Mouse (Mus musculus) liver, postnatal 0 days (tissue): ENCODE measurements around the gene Anapc5. TPM values are rescaled to one million over a fixed set of nuclear protein-coding genes. Genes with fewer than 3 reads are reported as not detected.

Source experiments
- ATAC-seq: fragments of 200-750 bp; cut with Nextera tagmentation; 2 replicates; pipeline ENCODE4 v1.8.0; 2017; ENCODE audit warnings: mild to moderate bottlenecking, moderate library complexity
- DNase-seq: peaks from one replicate; pipeline ENCODE4 v3.0.0-alpha.2; 2016
- H3K27ac ChIP-seq: fragments of 300-500 bp; sonication (generic); 2 replicates; pipeline ENCODE4 v1.5.1; 2014; ENCODE audit warnings: antibody characterized with exemption, moderate library complexity, mild to moderate bottlenecking, low read depth
- H3K27me3 ChIP-seq: fragments of 300-500 bp; sonication (generic); 2 replicates; pipeline ENCODE4 v1.6.1; 2014; ENCODE audit warnings: low read length, control low read depth, mixed read lengths; ENCODE audit not compliant: insufficient read depth
- H3K36me3 ChIP-seq: fragments of 300-500 bp; sonication (generic); replicated peaks from 2 replicates; pipeline ENCODE4 v1.6.1; 2014; ENCODE audit warnings: mild to moderate bottlenecking, control low read depth, low read length, moderate library complexity, mixed read lengths; ENCODE audit not compliant: insufficient read depth
- H3K4me1 ChIP-seq: fragments of 300-500 bp; sonication (generic); 2 replicates; pipeline ENCODE4 v1.6.1; 2014; ENCODE audit warnings: antibody characterized with exemption, mild to moderate bottlenecking, control low read depth; ENCODE audit not compliant: insufficient read depth
- H3K4me2 ChIP-seq: fragments of 300-500 bp; sonication (generic); 2 replicates; pipeline ENCODE4 v1.6.1; 2014; ENCODE audit warnings: low read depth, mild to moderate bottlenecking, low read length, moderate library complexity, mixed read lengths
- H3K4me3 ChIP-seq: fragments of 300-500 bp; sonication (generic); 2 replicates; pipeline ENCODE4 v1.5.1; 2014; ENCODE audit warnings: low read depth, low read length
- H3K9ac ChIP-seq: fragments of 300-500 bp; sonication (generic); replicated peaks from 2 replicates; pipeline ENCODE4 v1.6.1; 2014; ENCODE audit warnings: mild to moderate bottlenecking, moderate library complexity
- H3K9me3 ChIP-seq: fragments of 300-500 bp; sonication (generic); 2 replicates; pipeline ENCODE4 v1.6.1; 2016; ENCODE audit warnings: mild to moderate bottlenecking, control low read depth, low read length, mixed read lengths
- CTCF ChIP-seq: sonication (generic); IDR thresholded peaks from 2 replicates; pipeline ENCODE4 v1.5.1; 2016; ENCODE audit warnings: antibody characterized with exemption, low read depth
- EP300 ChIP-seq: IDR thresholded peaks from 2 replicates; pipeline ENCODE4 v1.6.1; 2016; ENCODE audit warnings: antibody characterized with exemption, low read depth, mild to moderate bottlenecking
- WGBS: fragments of 180-500 bp; shearing (Covaris S2); extraction: QIAGEN DNeasy Blood & Tissue Kit; methylation state at CpG from one replicate; pipeline ENCODE4 v1.1.7; 2014; ENCODE audit not compliant: insufficient replicate concordance; 5-methylcytosine and 5-hydroxymethylcytosine counted together
- polyA plus RNA-seq: library from polyadenylated mRNA; unstranded; fragments of >200 nt; fragmentation: Nextera tagmentation; extraction: Ambion mirVana; gene quantifications from 2 replicates; pipeline ENCODE4 v1.2.1, GENCODE M21; 2015

The Anapc5 gene
- polyA plus RNA-seq, 1 experiment from 2014 or later: 117 TPM

- no peaks in the 10 kb centered on the region for H3K27me3 ChIP-seq
- WGBS: 86% methylated on average over 19 of the region's 19 CpGs
These were observed 40.2 kb downstream of the Anapc5 start for GRCm38 (mm10) chr5:122780791-122781432.

GRCm38 (mm10) chr5:122779277-122779834 lies 41.8 kb downstream of the Anapc5 start, which contains the start of gene Camkk2:
Gene Camkk2, minus strand, starts transcription at chr5:122779409.
- Histone ChIP-seq H3K4me1 (peaks cover 22% of the 10 kb centered on the region), H3K9me3 (no peaks in the 10 kb centered on the region), H3K36me3 (no peaks in the 10 kb centered on the region), H3K4me3 (peak within 1 kb of the TSS; percentile 92), H3K4me2 (peak within 1 kb of the TSS; percentile 97), H3K27me3 (no peaks in the 10 kb centered on the region), H3K9ac (peak within 1 kb of the TSS; percentile 97), H3K27ac (peak within 1 kb of the TSS; percentile 86)
- ATAC-seq: peak; percentile 87
- TF ChIP-seq EP300: no peak
- TF ChIP-seq CTCF: no peak
- WGBS: 0% methylated on average over 34 of the region's 63 CpGs
- DNase-seq: peak; percentile 87

More at GRCm38 (mm10) chr5:122780791-122781432, 40.2 kb downstream of the Anapc5 start:
- Histone ChIP-seq H3K9me3 (no peaks in the 10 kb centered on the region), H3K4me2 (no peak overlapping the region), H3K9ac (no peak overlapping the region), H3K4me1 (peaks cover 9% of the 10 kb centered on the region; the same call in 1 of the 2 replicates), H3K27ac (no peak overlapping the region), H3K36me3 (no peaks in the 10 kb centered on the region), H3K4me3 (no peak overlapping the region)
- no peak for DNase-seq
- peak; percentile 44 for TF ChIP-seq CTCF
- TF ChIP-seq EP300: no peak
- ATAC-seq: no peak

- DNase-seq (peak; percentile 57), ATAC-seq (peak; percentile 53)
- peak overlapping the region; percentile 86 for H3K27ac ChIP-seq
- H3K4me2 ChIP-seq: peak overlapping the region; percentile 97
- H3K27me3 ChIP-seq: no peaks in the 10 kb centered on the region
- no peaks in the 10 kb centered on the region for H3K36me3 ChIP-seq
- no peaks in the 10 kb centered on the region for H3K9me3 ChIP-seq
- TF ChIP-seq EP300: no peak
- TF ChIP-seq CTCF: no peak
- 2% methylated on average over 38 of the region's 55 CpGs for WGBS
- peak overlapping the region; percentile 92 for H3K4me3 ChIP-seq
- H3K9ac ChIP-seq: peak overlapping the region; percentile 97
- peaks cover 22% of the 10 kb centered on the region for H3K4me1 ChIP-seq
These were observed 42.6 kb downstream of the Anapc5 start for GRCm38 (mm10) chr5:122778231-122779226.

- no peak for ATAC-seq
- peaks cover 22% of the 10 kb centered on the region for H3K4me1 ChIP-seq
These were observed 43.8 kb downstream of the Anapc5 start for GRCm38 (mm10) chr5:122777322-122777721.

GRCm38 (mm10) chr5:122775646-122776286 lies 45.4 kb downstream of the Anapc5 start:
- H3K4me1 ChIP-seq: peaks cover 27% of the 10 kb centered on the region
- ATAC-seq (no peak), DNase-seq (no peak)
- H3K27me3 ChIP-seq: no peaks in the 10 kb centered on the region
- H3K4me2 ChIP-seq: peak overlapping the region; percentile 47
- WGBS: 72% methylated on average over 14 of the region's 14 CpGs
- TF ChIP-seq CTCF: no peak
- TF ChIP-seq EP300: no peak
- H3K9me3 ChIP-seq: no peaks in the 10 kb centered on the region
- no peak overlapping the region for H3K4me3 ChIP-seq
- H3K9ac ChIP-seq: no peak overlapping the region
- H3K27ac ChIP-seq: peak overlapping the region; percentile 1; the same call in 1 of the 2 replicates
- no peaks in the 10 kb centered on the region for H3K36me3 ChIP-seq

More at GRCm38 (mm10) chr5:122777322-122777721, 43.8 kb downstream of the Anapc5 start:
- no peaks in the 10 kb centered on the region for H3K9me3 ChIP-seq
- no peak for DNase-seq
- H3K9ac ChIP-seq: no peak overlapping the region
- H3K27ac ChIP-seq: no peak overlapping the region
- H3K36me3 ChIP-seq: no peaks in the 10 kb centered on the region
- peak overlapping the region; percentile 97; the same call in 1 of the 2 replicates for H3K4me2 ChIP-seq
- no peaks in the 10 kb centered on the region for H3K27me3 ChIP-seq
- WGBS: 59% methylated on average over 2 of the region's 2 CpGs
- TF ChIP-seq EP300: no peak
- TF ChIP-seq CTCF: no peak
- no peak overlapping the region for H3K4me3 ChIP-seq
